Comparison of ENCODE assay signal across 7 mouse cellular contexts in the genomic region with DNA sequence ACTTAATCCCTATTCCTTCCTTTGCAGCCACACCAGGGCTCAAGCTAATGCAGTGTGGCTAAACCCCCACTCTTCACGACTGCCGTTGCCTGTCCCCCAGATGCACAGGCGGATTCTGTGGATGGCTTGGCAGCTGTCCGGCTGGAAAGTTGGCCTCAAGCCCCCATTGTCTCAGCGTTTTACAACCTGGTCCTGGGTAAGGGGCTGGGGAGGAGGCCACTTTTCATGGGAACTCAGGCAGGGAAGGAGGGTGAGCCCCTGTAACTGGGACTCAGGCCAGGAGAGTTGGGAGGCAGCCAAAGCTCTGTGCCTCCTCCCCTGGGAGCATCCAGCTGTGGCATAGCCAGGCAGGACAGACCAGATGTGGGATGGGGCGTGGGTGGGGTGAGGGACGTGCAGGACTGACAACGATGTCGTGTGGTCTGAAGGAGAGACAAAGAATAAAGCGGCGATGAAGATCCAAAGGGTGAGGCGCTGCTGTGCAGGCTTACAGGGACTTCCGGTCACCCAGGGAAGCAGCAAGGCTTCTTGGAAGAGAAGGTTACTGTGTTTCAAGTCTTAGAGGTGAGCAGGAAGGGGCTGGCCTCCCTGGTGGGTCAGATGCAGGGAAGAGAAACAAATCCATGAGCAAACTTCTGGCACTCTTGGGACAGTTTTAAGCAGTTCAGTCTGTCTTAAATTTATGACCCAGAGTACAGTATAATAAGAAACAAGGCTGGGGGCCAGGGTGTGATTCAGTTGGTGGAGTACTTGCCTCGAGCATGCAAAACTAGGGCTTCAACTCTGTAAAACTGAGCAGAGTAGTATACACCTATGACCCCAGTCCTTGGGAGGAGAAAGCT. TPM values are rescaled to one million over a fixed set of nuclear protein-coding genes. Genes with fewer than 3 reads are reported as not detected.
A peak's percentile ranks its signal among the peaks of the same experiment; 100 is the strongest.
DNase-seq lines count a peak whose midpoint lies in the region; ATAC-seq lines count a peak whose summit lies in the region.

No protein-coding gene starts in this region.

- ATAC-seq in intestine, embryonic 15.5 days = peak; percentile 87
- peak; percentile 87 for ATAC-seq in limb, embryonic 15.5 days (ENCODE audit: insufficient number of reproducible peaks, low FRiP score, low TSS enrichment, low read depth)
- ATAC-seq in granulocyte monocyte progenitor cell, adult 5-6 weeks (replicated peaks; ENCODE audit: poor library complexity, severe bottlenecking) = no peak

- H3K27me3 ChIP-seq in intestine, embryonic 15.5 days (replicated peaks) = no peaks in the 10 kb centered on the region
- no peaks in the 10 kb centered on the region for H3K27me3 ChIP-seq in limb, embryonic 15.5 days

- H3K9ac ChIP-seq in intestine, embryonic 15.5 days = no peak overlapping the region
- H3K9ac ChIP-seq in limb, embryonic 15.5 days = no peak overlapping the region

- 26% methylated on average over 14 of the region's 14 CpGs for WGBS in intestine, embryonic 15.5 days
- 9% methylated on average over 14 of the region's 14 CpGs for WGBS in limb, embryonic 15.5 days

- peak overlapping the region; percentile 24; the same call in 1 of the 2 replicates for H3K4me2 ChIP-seq in intestine, embryonic 15.5 days (replicated peaks)
- peak overlapping the region; percentile 30 for H3K4me2 ChIP-seq in limb, embryonic 15.5 days

- DNase-seq in NIH3T3 (ENCODE audit: low read depth) = peak; percentile 91
- DNase-seq in adrenal gland, postnatal 10 days = peak; percentile 76
- peak; percentile 75 to 86 for DNase-seq in gastrocnemius, postnatal 4 days (ENCODE audit: low spot score in 2 of 2)
- DNase-seq in ovary, postnatal 36 days (ENCODE audit: low spot score) = peak; percentile 69

- peaks cover 21% of the 10 kb centered on the region for H3K4me1 ChIP-seq in intestine, embryonic 15.5 days (replicated peaks)
- peaks cover 36% of the 10 kb centered on the region for H3K4me1 ChIP-seq in limb, embryonic 15.5 days

- no peak overlapping the region for H3K4me3 ChIP-seq in intestine, embryonic 15.5 days (replicated peaks)
- peak overlapping the region; percentile 12; the same call in 1 of the 2 replicates for H3K4me3 ChIP-seq in limb, embryonic 15.5 days

- H3K36me3 ChIP-seq in intestine, embryonic 15.5 days = no peaks in the 10 kb centered on the region
- no peaks in the 10 kb centered on the region for H3K36me3 ChIP-seq in limb, embryonic 15.5 days

- H3K9me3 ChIP-seq in intestine, embryonic 15.5 days = no peaks in the 10 kb centered on the region; the same call in 1 of the 2 replicates
- H3K9me3 ChIP-seq in limb, embryonic 15.5 days = no peaks in the 10 kb centered on the region

- peak overlapping the region; percentile 80 for H3K27ac ChIP-seq in intestine, embryonic 15.5 days
- H3K27ac ChIP-seq in limb, embryonic 15.5 days = peak overlapping the region; percentile 93

RNA-seq across cellular contexts. Expression of a gene that starts 43.8 kb away (rescaled TPM):
- total RNA-seq in adrenal gland, postnatal 10 days (2021) = 10 to 100 TPM; 55.2 to 69.6 TPM
- total RNA-seq in gastrocnemius, postnatal 4 days (2021) = 10 to 100 TPM; 72.7 to 80.4 TPM
- 52.7 and 54.9 TPM in 2 replicates for polyA plus RNA-seq in intestine, embryonic 15.5 days (2015; fragmentation: Nextera tagmentation; extraction: Ambion mirVana)
- 57.8 and 60.6 TPM in 2 replicates for polyA plus RNA-seq in limb, embryonic 15.5 days (2015; fragmentation: Nextera tagmentation; extraction: Ambion mirVana)
- 3.6 and 8.0 TPM in 2 replicates for total RNA-seq in granulocyte monocyte progenitor cell, adult 5-6 weeks (2014; fragmentation: Nextera tagmentation)
- total RNA-seq in granulocyte monocyte progenitor cell, adult 5-6 weeks (2017) = 3.0 and 3.9 TPM in 2 replicates

RNA-seq across cellular contexts. Expression of a gene that starts 51.2 kb away (rescaled TPM):
- total RNA-seq in adrenal gland, postnatal 10 days (2021) = 10 to 100 TPM; 15.1 to 16.5 TPM
- 10 to 100 TPM; 21.0 to 25.4 TPM for total RNA-seq in gastrocnemius, postnatal 4 days (2021)
- 18.0 and 18.5 TPM in 2 replicates for polyA plus RNA-seq in intestine, embryonic 15.5 days (2015; fragmentation: Nextera tagmentation; extraction: Ambion mirVana)
- 34.2 and 37.5 TPM in 2 replicates for polyA plus RNA-seq in limb, embryonic 15.5 days (2015; fragmentation: Nextera tagmentation; extraction: Ambion mirVana)
- 37.2 and 49.6 TPM in 2 replicates for total RNA-seq in granulocyte monocyte progenitor cell, adult 5-6 weeks (2014; fragmentation: Nextera tagmentation)
- total RNA-seq in granulocyte monocyte progenitor cell, adult 5-6 weeks (2017) = 72.8 and 82.4 TPM in 2 replicates

Comparison
In these comparisons a context has a peak if more than half of its experiments do, and no peak if none do; other contexts are left out.
1. RNA of a gene that starts 43.8 kb away (total RNA-seq): 72.7 to 80.4 TPM in gastrocnemius, postnatal 4 days and 55.2 to 69.6 TPM in adrenal gland, postnatal 10 days; 3.0 to 8.0 TPM in granulocyte monocyte progenitor cell, adult 5-6 weeks; every median in the first group is over 4 times any median in the second.
2. Peak in every context shown above with its lines, with median percentiles within 50 percentile points of each other: DNase-seq.